In the genomic region with DNA sequence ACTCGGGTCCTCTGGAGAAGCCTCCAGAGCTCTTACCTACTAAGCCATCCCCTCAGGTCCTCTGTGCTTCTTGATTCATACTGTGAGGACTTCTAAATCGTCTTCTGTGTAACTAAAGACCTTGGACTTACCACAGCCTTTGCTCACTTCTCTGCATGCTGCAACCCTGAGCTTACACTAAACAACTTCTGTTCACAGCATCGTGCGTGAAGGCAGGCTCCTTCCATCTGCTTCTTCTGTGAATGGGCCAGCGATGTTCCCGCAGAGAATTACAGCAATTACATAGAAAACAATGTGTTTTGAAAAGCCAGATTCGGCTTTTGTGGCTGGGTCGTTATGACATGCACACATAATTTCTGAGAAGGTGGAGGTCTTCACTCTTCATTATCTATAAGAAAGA, we compare ENCODE assay signal across 19 mouse cellular contexts. TPM values are rescaled to one million over a fixed set of nuclear protein-coding genes. Genes with fewer than 3 reads are reported as not detected.
"Had no signal": no experiment of that assay in that cellular context is flagged by ENCODE, and none has a peak within 500 bp of the region (broad histone marks: within the 10 kb centered on the region; RNA-seq: fewer than 3 reads in every experiment).

No protein-coding gene starts in this region.

- H3K4me3 ChIP-seq: left cerebral cortex, adult 2 months; liver, embryonic 13.5 days; midbrain, embryonic 12.5 days; myocyte; neural tube, embryonic 13.5 days; stomach, embryonic 15.5 days had no signal

- H3K4me2 ChIP-seq: liver, embryonic 13.5 days; lung, embryonic 14.5 days; midbrain, embryonic 12.5 days; neural tube, embryonic 13.5 days; stomach, embryonic 15.5 days had no signal

- H3K36me3 ChIP-seq: liver, embryonic 13.5 days; midbrain, embryonic 12.5 days; neural tube, embryonic 13.5 days; stomach, embryonic 15.5 days had no signal

- ATAC-seq: lung, postnatal 0 days; midbrain, embryonic 16.5 days had no signal

- H3K27me3 ChIP-seq: midbrain, embryonic 12.5 days; neural tube, embryonic 13.5 days; stomach, embryonic 15.5 days had no signal

- H3K9me3 ChIP-seq: liver, embryonic 13.5 days; midbrain, embryonic 12.5 days; neural tube, embryonic 13.5 days; stomach, embryonic 15.5 days had no signal

- H3K27ac ChIP-seq: kidney, postnatal 0 days; left cerebral cortex, adult 2 months; liver, embryonic 13.5 days; macrophage; midbrain, embryonic 12.5 days; neural tube, embryonic 13.5 days; stomach, embryonic 15.5 days had no signal

- H3K4me1 ChIP-seq: midbrain, embryonic 12.5 days had no signal

- DNase-seq: kidney, adult 2 months; kidney, postnatal 25 days; liver, embryonic 13.5 days; lung, embryonic 14.5 days; retina, postnatal 1 day; right cerebral cortex, postnatal 25 days; spleen, adult 18-20 months; thymus, postnatal 25 days had no signal

- H3K9ac ChIP-seq: liver, embryonic 13.5 days; lung, embryonic 14.5 days; midbrain, embryonic 12.5 days; neural tube, embryonic 13.5 days; stomach, embryonic 15.5 days had no signal

RNA-seq across cellular contexts. Expression of gene Entpd3, which starts 56.5 kb away (rescaled TPM):
- total RNA-seq: liver, adult 2 months; monocyte, adult 5-6 weeks had no signal
- polyA plus RNA-seq: liver, adult 2 months; macrophage had no signal
